Mouse (Mus musculus): ENCODE measurements around the gene Prdm16. TPM values are rescaled to one million over a fixed set of nuclear protein-coding genes. Genes with fewer than 3 reads are reported as not detected.

Gene Prdm16
- polyA plus RNA-seq, 1 experiment from 2014 or later, result 17.5 TPM

DNA sequence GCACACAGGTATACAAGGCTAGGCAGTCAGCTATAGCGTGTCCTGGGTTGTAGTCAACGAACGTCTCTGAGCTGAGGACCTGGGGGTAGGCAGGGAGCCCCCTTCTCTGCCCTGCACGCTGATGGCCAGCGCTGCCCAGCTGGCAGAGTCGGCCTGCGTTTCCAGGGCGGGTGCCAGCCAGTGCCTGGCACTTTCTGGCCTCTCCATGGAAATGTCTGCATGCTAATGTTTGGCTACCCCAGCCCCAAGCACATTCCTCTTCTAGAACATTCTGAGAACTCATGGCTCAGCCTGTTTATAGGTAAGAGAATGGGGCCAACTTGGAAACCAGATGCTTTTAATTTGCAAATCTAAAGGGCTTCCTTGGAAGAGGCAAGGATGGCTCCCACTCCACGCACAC is 186.2 kb downstream of the Prdm16 start:
- Histone ChIP-seq H3K4me1 (peaks cover 37% of the 10 kb centered on the region), H3K9ac (no peak overlapping the region), H3K9me3 (no peaks in the 10 kb centered on the region), H3K36me3 (no peaks in the 10 kb centered on the region), H3K27ac (no peak overlapping the region), H3K4me2 (no peak overlapping the region), H3K27me3 (no peaks in the 10 kb centered on the region; the same call in 1 of the 2 replicates), H3K4me3 (no peak overlapping the region)
- ATAC-seq (ENCODE audit: insufficient number of reproducible peaks, low FRiP score, low TSS enrichment, low read depth), result no peak
- WGBS, result 67% methylated on average over 9 of the region's 9 CpGs

GRCm38 (mm10) chr4:154450036-154450435 is 186.6 kb downstream of the Prdm16 start:
- ATAC-seq (ENCODE audit: insufficient number of reproducible peaks, low FRiP score, low TSS enrichment, low read depth), result no peak
- 78% methylated on average over 4 of the region's 4 CpGs for WGBS
- H3K27ac ChIP-seq, result no peak overlapping the region
- no peaks in the 10 kb centered on the region for H3K9me3 ChIP-seq
- no peaks in the 10 kb centered on the region for H3K36me3 ChIP-seq
- no peak overlapping the region for H3K9ac ChIP-seq
- peaks cover 35% of the 10 kb centered on the region for H3K4me1 ChIP-seq
- H3K4me3 ChIP-seq, result no peak overlapping the region
- no peak overlapping the region for H3K4me2 ChIP-seq
- H3K27me3 ChIP-seq, result no peaks in the 10 kb centered on the region; the same call in 1 of the 2 replicates

DNA sequence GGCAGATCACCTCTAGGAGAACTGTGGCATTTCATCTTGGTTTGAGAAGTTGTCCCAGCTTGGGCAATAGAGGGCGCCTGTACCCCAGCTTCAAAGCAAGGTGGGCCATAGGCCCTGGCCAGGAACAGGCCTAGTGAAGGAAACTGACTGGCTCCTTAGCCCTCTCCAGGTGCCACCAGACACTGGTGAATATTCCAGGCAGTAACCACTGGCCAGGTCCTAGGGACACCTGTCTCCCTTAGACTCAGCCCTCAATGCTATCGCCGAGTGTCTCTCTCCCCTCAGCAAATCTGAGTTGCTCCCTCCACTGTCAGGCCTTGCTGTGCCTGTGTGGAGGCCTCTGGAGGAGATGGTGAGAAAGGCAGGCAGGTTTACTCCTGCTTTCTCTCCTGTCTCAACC is 187.3 kb downstream of the Prdm16 start:
- no peak overlapping the region for H3K9ac ChIP-seq
- no peaks in the 10 kb centered on the region for H3K36me3 ChIP-seq
- WGBS, result 20% methylated on average over 3 of the region's 3 CpGs
- peaks cover 3% of the 10 kb centered on the region; the same call in 1 of the 2 replicates for H3K27me3 ChIP-seq
- H3K4me3 ChIP-seq, result no peak overlapping the region
- no peaks in the 10 kb centered on the region for H3K9me3 ChIP-seq
- H3K27ac ChIP-seq, result no peak overlapping the region
- H3K4me1 ChIP-seq, result peaks cover 29% of the 10 kb centered on the region
- no peak overlapping the region for H3K4me2 ChIP-seq
- no peak for ATAC-seq (ENCODE audit: insufficient number of reproducible peaks, low FRiP score, low TSS enrichment, low read depth)

- H3K27me3 ChIP-seq, result peaks cover 13% of the 10 kb centered on the region
- WGBS, result 64% methylated on average over 9 of the region's 9 CpGs
- ATAC-seq (ENCODE audit: insufficient number of reproducible peaks, low FRiP score, low TSS enrichment, low read depth), result no peak
- no peaks in the 10 kb centered on the region for H3K9me3 ChIP-seq
- no peak overlapping the region for H3K4me3 ChIP-seq
- H3K27ac ChIP-seq, result no peak overlapping the region
- no peak overlapping the region for H3K9ac ChIP-seq
- H3K4me2 ChIP-seq, result no peak overlapping the region
- peaks cover 24% of the 10 kb centered on the region for H3K4me1 ChIP-seq
- H3K36me3 ChIP-seq, result no peaks in the 10 kb centered on the region
Measured at GRCm38 (mm10) chr4:154445721-154446120, 191.0 kb downstream of the Prdm16 start.

- no peak overlapping the region for H3K27ac ChIP-seq
- H3K9me3 ChIP-seq, result no peaks in the 10 kb centered on the region
- no peak overlapping the region for H3K4me2 ChIP-seq
- H3K4me1 ChIP-seq, result peaks cover 18% of the 10 kb centered on the region; the same call in 1 of the 2 replicates
- no peak overlapping the region for H3K9ac ChIP-seq
- WGBS, result 42% methylated on average over 9 of the region's 9 CpGs
- H3K4me3 ChIP-seq, result no peak overlapping the region
- ATAC-seq (ENCODE audit: insufficient number of reproducible peaks, low FRiP score, low TSS enrichment, low read depth), result no peak
- peaks cover 14% of the 10 kb centered on the region for H3K27me3 ChIP-seq
- no peaks in the 10 kb centered on the region for H3K36me3 ChIP-seq
Measured at GRCm38 (mm10) chr4:154442645-154443304, 193.9 kb downstream of the Prdm16 start.

DNA sequence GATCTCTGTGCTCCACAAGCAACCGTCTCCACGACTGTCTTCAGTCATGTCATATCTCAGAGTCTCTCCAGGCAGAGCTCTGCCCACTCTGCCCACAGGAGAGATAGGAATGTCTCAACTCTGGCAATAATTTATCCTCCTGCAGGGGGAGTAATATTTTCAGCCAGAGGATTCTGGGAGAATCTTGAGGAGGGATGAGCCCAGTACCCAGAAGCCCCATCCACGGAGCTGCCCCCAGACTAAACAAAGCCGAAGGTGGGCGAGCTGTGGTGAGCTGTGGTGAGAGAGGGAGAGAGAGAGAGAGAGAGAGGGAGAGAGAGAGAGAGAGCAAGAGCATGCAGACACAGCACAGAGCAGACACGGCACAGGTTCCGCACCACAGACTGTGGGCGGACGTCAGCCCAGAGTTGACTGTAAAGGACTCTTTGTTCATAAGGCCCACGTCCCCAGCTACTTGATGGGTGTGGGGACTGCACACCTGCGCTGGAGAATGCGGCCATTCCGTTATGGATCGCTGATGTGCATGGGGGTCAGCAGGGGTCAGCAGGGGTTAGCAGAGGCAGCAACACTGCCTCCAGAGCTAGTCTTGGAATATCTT is 197.1 kb downstream of the Prdm16 start:
- ATAC-seq (ENCODE audit: insufficient number of reproducible peaks, low FRiP score, low TSS enrichment, low read depth), result 0 out of 2 replicates have a peak, but pooled peaks have one; percentile 8
- no peak overlapping the region for H3K4me2 ChIP-seq
- 74% methylated on average over 14 of the region's 14 CpGs for WGBS
- H3K9ac ChIP-seq, result no peak overlapping the region
- H3K27me3 ChIP-seq, result peaks cover 14% of the 10 kb centered on the region
- no peaks in the 10 kb centered on the region for H3K36me3 ChIP-seq
- no peak overlapping the region for H3K4me3 ChIP-seq
- H3K27ac ChIP-seq, result no peak overlapping the region
- peaks cover 11% of the 10 kb centered on the region; the same call in 1 of the 2 replicates for H3K4me1 ChIP-seq
- no peaks in the 10 kb centered on the region for H3K9me3 ChIP-seq

DNA sequence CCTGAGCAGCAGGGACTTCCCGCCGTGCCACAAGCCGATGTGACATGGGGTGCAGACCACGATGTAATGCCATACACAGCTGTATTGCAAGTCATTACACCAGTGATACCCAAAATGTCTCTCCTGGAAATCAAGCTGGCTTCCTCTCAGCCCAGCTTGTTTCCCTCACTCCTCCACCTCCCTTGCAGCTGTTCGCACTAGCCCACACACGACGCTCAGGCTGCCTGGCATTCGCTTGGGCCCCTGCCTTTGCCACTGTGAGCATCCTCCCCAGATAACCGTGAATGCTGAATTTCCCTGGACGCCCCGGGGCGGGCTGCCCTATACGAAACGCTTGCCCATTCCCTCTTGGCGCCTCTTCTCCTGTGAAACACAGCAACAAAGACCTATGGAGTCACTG is 198.1 kb downstream of the Prdm16 start:
- peaks cover 9% of the 10 kb centered on the region for H3K27me3 ChIP-seq
- H3K4me1 ChIP-seq, result peaks cover 14% of the 10 kb centered on the region; the same call in 1 of the 2 replicates
- no peaks in the 10 kb centered on the region for H3K36me3 ChIP-seq
- no peak overlapping the region for H3K27ac ChIP-seq
- no peaks in the 10 kb centered on the region for H3K9me3 ChIP-seq
- no peak overlapping the region for H3K4me3 ChIP-seq
- 79% methylated on average over 15 of the region's 15 CpGs for whole genome bisulfite sequencing
- no peak; the same call in 1 of the 2 replicates for ATAC-seq (ENCODE audit: insufficient number of reproducible peaks, low FRiP score, low TSS enrichment, low read depth)
- H3K9ac ChIP-seq, result no peak overlapping the region
- no peak overlapping the region for H3K4me2 ChIP-seq

DNA sequence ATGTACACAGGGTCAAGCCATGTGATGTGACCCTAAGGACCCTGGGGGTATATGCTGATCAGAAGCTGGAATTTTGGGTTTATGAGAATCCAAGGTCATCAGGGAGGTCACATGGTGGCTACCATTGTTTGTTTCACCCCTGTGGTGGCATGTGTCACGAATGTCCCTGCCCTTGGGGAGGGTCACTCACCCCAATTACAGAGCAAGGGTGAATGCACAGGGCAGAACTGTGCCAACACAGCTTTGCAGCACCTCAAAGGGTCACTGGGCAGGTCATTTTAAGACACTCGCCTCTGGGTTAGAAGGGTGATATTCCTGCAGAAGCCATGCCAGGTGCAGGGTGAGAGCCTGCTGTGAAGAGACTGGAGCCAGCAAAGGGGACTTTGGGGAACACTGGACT is 206.9 kb downstream of the Prdm16 start:
- WGBS, result 68% methylated on average over 2 of the region's 2 CpGs
- Histone ChIP-seq H3K27me3 (peaks cover 21% of the 10 kb centered on the region), H3K27ac (no peak overlapping the region), H3K9me3 (no peaks in the 10 kb centered on the region), H3K4me1 (peaks cover 35% of the 10 kb centered on the region), H3K4me3 (no peak overlapping the region), H3K36me3 (no peaks in the 10 kb centered on the region), H3K4me2 (no peak overlapping the region), H3K9ac (no peak overlapping the region)
- ATAC-seq (ENCODE audit: insufficient number of reproducible peaks, low FRiP score, low TSS enrichment, low read depth), result no peak

GRCm38 (mm10) chr4:154426901-154427300 is 209.8 kb downstream of the Prdm16 start:
- Histone ChIP-seq H3K36me3 (no peaks in the 10 kb centered on the region), H3K4me2 (no peak overlapping the region), H3K4me3 (no peak overlapping the region), H3K9ac (no peak overlapping the region), H3K27me3 (peaks cover 35% of the 10 kb centered on the region), H3K9me3 (no peaks in the 10 kb centered on the region), H3K4me1 (peaks cover 50% of the 10 kb centered on the region), H3K27ac (no peak overlapping the region)
- ATAC-seq (ENCODE audit: insufficient number of reproducible peaks, low FRiP score, low TSS enrichment, low read depth), result no peak
- 51% methylated on average over 7 of the region's 7 CpGs for WGBS

GRCm38 (mm10) chr4:154425284-154425683 is 211.4 kb downstream of the Prdm16 start:
- ATAC-seq (ENCODE audit: insufficient number of reproducible peaks, low FRiP score, low TSS enrichment, low read depth), result no peak

DNA sequence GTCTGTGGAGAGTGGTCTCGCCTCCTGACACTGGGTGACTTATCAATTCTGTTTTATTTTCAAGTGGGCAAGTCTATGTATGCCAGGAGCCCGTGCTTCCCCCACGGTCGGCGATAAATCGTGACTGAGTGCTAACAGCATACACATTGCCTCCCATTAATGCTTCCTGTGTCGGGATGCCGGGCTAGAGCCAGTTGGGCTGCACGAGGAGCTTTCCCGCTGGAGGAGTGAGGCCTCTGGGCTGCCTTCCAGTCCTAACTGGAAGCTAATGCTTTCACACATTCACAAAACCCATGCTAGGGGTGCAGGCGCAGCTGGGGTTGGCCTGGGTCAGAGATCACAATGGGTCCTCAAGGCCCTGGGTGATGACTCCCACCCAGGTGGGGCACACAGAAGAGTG is 212.0 kb downstream of the Prdm16 start:
- Histone ChIP-seq H3K27ac (peak overlapping the region; percentile 61; the same call in 1 of the 2 replicates), H3K4me1 (peaks cover 50% of the 10 kb centered on the region), H3K4me3 (no peak overlapping the region), H3K9ac (no peak overlapping the region), H3K9me3 (no peaks in the 10 kb centered on the region), H3K27me3 (peaks cover 43% of the 10 kb centered on the region), H3K36me3 (no peaks in the 10 kb centered on the region), H3K4me2 (peak overlapping the region; percentile 12; the same call in 1 of the 2 replicates)
- WGBS, result 20% methylated on average over 11 of the region's 11 CpGs
- ATAC-seq (ENCODE audit: insufficient number of reproducible peaks, low FRiP score, low TSS enrichment, low read depth), result no peak

More at GRCm38 (mm10) chr4:154425284-154425683, 211.4 kb downstream of the Prdm16 start:
- H3K27ac ChIP-seq, result peak overlapping the region; percentile 61; the same call in 1 of the 2 replicates
- H3K4me1 ChIP-seq, result peaks cover 50% of the 10 kb centered on the region
- peak overlapping the region; percentile 12; the same call in 1 of the 2 replicates for H3K4me2 ChIP-seq
- peaks cover 40% of the 10 kb centered on the region for H3K27me3 ChIP-seq
- H3K36me3 ChIP-seq, result no peaks in the 10 kb centered on the region
- 38% methylated on average over 17 of the region's 17 CpGs for WGBS
- H3K4me3 ChIP-seq, result no peak overlapping the region
- no peaks in the 10 kb centered on the region for H3K9me3 ChIP-seq
- H3K9ac ChIP-seq, result no peak overlapping the region

- no peaks in the 10 kb centered on the region for H3K36me3 ChIP-seq
- no peak overlapping the region for H3K9ac ChIP-seq
- no peak overlapping the region for H3K27ac ChIP-seq
- peaks cover 50% of the 10 kb centered on the region for H3K4me1 ChIP-seq
- no peaks in the 10 kb centered on the region for H3K9me3 ChIP-seq
- peaks cover 38% of the 10 kb centered on the region for H3K27me3 ChIP-seq
- H3K4me2 ChIP-seq, result no peak overlapping the region
- H3K4me3 ChIP-seq, result no peak overlapping the region
- WGBS, result 13% methylated on average over 10 of the region's 10 CpGs
- ATAC-seq (ENCODE audit: insufficient number of reproducible peaks, low FRiP score, low TSS enrichment, low read depth), result no peak
Measured at GRCm38 (mm10) chr4:154422431-154422913, 214.2 kb downstream of the Prdm16 start.

All from limb, embryonic 15.5 days (tissue).